Comparison of ENCODE assay signal across 11 mouse cellular contexts in the genomic region with DNA sequence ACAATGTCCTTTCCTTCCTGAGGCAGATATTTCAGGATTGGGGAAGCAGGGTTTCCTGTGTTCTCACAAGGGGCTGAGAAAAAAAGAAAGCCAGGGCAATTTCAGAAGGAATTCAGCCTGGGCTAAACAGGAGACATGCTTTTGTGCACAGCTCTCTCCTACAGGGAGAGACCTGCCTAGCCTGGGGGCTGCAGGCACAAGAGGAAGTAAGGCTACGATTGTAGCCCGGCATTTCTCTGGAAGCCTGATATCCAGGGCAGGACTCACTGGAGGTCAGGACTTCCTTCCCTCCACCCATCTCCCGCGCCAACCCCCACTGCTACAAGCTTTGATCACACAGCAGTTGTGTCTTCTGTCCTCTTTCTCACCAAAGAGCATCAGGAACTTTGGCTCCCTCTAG.
A peak's percentile ranks its signal among the peaks of the same experiment; 100 is the strongest.
DNase-seq lines count a peak whose midpoint lies in the region; ATAC-seq and TF ChIP-seq lines count a peak whose summit lies in the region.
"Had no signal": no experiment of that assay in that cellular context is flagged by ENCODE, and none has a peak within 500 bp of the region (broad histone marks: within the 10 kb centered on the region; RNA-seq: fewer than 3 reads in every experiment).

No protein-coding gene starts in this region.

- no peak for TF ChIP-seq CTCF in liver, adult 2 months (IDR thresholded peaks at IDR 0.05; ENCODE audit: low read depth, low read length)
- no peak for TF ChIP-seq CTCF in small intestine, adult 2 months (IDR thresholded peaks at IDR 0.05; ENCODE audit: extremely low read depth, insufficient read length, insufficient replicate concordance, low read depth, low read length)

- DNase-seq in liver, adult 2 months (ENCODE audit: extremely low read depth, low read depth, low spot score), result peak; percentile 21
- peak; percentile 58 to 82 for DNase-seq in kidney, postnatal 25 days
- no peak for DNase-seq in layer of hippocampus, adult 8-10 months (ENCODE audit: low spot score in 2 of 2)
- DNase-seq in layer of hippocampus, postnatal 36 days, result no peak
- DNase-seq: right cerebral cortex, postnatal 4 days; thymus, postnatal 36 days had no signal

- ATAC-seq in liver, embryonic 12.5 days, result no peak
- no peak for ATAC-seq in heart, embryonic 13.5 days (ENCODE audit: extremely low read depth, insufficient number of reproducible peaks, low FRiP score, low TSS enrichment)
- ATAC-seq in erythroid progenitor cell, adult 5-6 weeks (replicated peaks; ENCODE audit: low FRiP score, poor library complexity, severe bottlenecking), result no peak

- H3K27ac ChIP-seq in liver, adult 2 months (replicated peaks; ENCODE audit: insufficient read depth, low read depth, low read length), result peak overlapping the region; percentile 16; the same call in 1 of the 2 replicates
- no peak overlapping the region for H3K27ac ChIP-seq in liver, embryonic 12.5 days
- peak overlapping the region; percentile 65 for H3K27ac ChIP-seq in heart, embryonic 13.5 days (replicated peaks)
- H3K27ac ChIP-seq in small intestine, adult 2 months (ENCODE audit: insufficient read depth, low read depth, low read length), result peak overlapping the region; percentile 27; the same call in 1 of the 2 replicates
- H3K27ac ChIP-seq: embryonic facial prominence, embryonic 15.5 days had no signal

- no peak for TF ChIP-seq POLR2A in liver, adult 2 months (IDR thresholded peaks at IDR 0.05; ENCODE audit: extremely low read depth, insufficient read depth, low read length)
- no peak for TF ChIP-seq POLR2A in small intestine, adult 2 months (IDR thresholded peaks at IDR 0.05; ENCODE audit: low read depth, low read length)

- no peaks in the 10 kb centered on the region for H3K36me3 ChIP-seq in liver, adult 2 months (ENCODE audit: control insufficient read depth, insufficient read depth, low read length)
- H3K36me3 ChIP-seq in liver, embryonic 12.5 days, result no peaks in the 10 kb centered on the region
- H3K36me3 ChIP-seq in heart, embryonic 13.5 days, result no peaks in the 10 kb centered on the region
- H3K36me3 ChIP-seq in small intestine, adult 2 months (ENCODE audit: control insufficient read depth, insufficient read depth, low read length), result no peaks in the 10 kb centered on the region
- H3K36me3 ChIP-seq: embryonic facial prominence, embryonic 15.5 days had no signal

- H3K9me3 ChIP-seq in liver, embryonic 12.5 days (replicated peaks), result no peaks in the 10 kb centered on the region
- no peaks in the 10 kb centered on the region for H3K9me3 ChIP-seq in heart, embryonic 13.5 days
- H3K9me3 ChIP-seq: embryonic facial prominence, embryonic 15.5 days had no signal

- H3K79me2 ChIP-seq in liver, adult 2 months (ENCODE audit: control insufficient read depth, insufficient read depth, low read length), result no peaks in the 10 kb centered on the region

- 54% methylated on average over 4 of the region's 4 CpGs for WGBS in liver, adult 2 months
- WGBS in liver, embryonic 12.5 days (ENCODE audit: insufficient replicate concordance), result 2% methylated on average over 4 of the region's 4 CpGs
- WGBS in heart, embryonic 13.5 days, result 13% methylated on average over 4 of the region's 4 CpGs
- WGBS in small intestine, adult 2 months, result 60% methylated on average over 4 of the region's 4 CpGs

- H3K4me2 ChIP-seq in liver, embryonic 12.5 days, result no peak overlapping the region
- 0 out of 2 replicates have a peak overlapping the region, but pooled peaks have one; percentile 2 for H3K4me2 ChIP-seq in heart, embryonic 13.5 days
- H3K4me2 ChIP-seq: embryonic facial prominence, embryonic 15.5 days had no signal

- H3K4me3 ChIP-seq in liver, adult 2 months (ENCODE audit: insufficient read depth, low read depth, low read length), result no peak overlapping the region
- H3K4me3 ChIP-seq in liver, embryonic 12.5 days, result no peak overlapping the region
- H3K4me3 ChIP-seq in heart, embryonic 13.5 days, result no peak overlapping the region
- H3K4me3 ChIP-seq in small intestine, adult 2 months (ENCODE audit: low read depth, low read length), result no peak overlapping the region
- H3K4me3 ChIP-seq: embryonic facial prominence, embryonic 15.5 days had no signal

- peaks cover 7% of the 10 kb centered on the region for H3K4me1 ChIP-seq in liver, adult 2 months (ENCODE audit: control insufficient read depth, insufficient read depth, low read length)
- H3K4me1 ChIP-seq in liver, embryonic 12.5 days, result peaks cover 7% of the 10 kb centered on the region; the same call in 1 of the 2 replicates
- H3K4me1 ChIP-seq in heart, embryonic 13.5 days, result peaks cover 46% of the 10 kb centered on the region
- H3K4me1 ChIP-seq in small intestine, adult 2 months (ENCODE audit: control insufficient read depth, insufficient read depth, insufficient read length, low read length), result peaks cover 11% of the 10 kb centered on the region

- H3K9ac ChIP-seq in liver, adult 2 months (ENCODE audit: low read depth, low read length), result no peak overlapping the region
- H3K9ac ChIP-seq in liver, embryonic 12.5 days, result no peak overlapping the region
- no peak overlapping the region; the same call in 1 of the 2 replicates for H3K9ac ChIP-seq in heart, embryonic 13.5 days
- H3K9ac ChIP-seq: embryonic facial prominence, embryonic 15.5 days had no signal

- H3K27me3 ChIP-seq in liver, adult 2 months (ENCODE audit: control insufficient read depth, insufficient read depth, low read length), result no peaks in the 10 kb centered on the region
- H3K27me3 ChIP-seq in liver, embryonic 12.5 days (replicated peaks), result peaks cover 19% of the 10 kb centered on the region
- H3K27me3 ChIP-seq in heart, embryonic 13.5 days (replicated peaks), result no peaks in the 10 kb centered on the region
- H3K27me3 ChIP-seq in small intestine, adult 2 months (ENCODE audit: control insufficient read depth, insufficient read depth, low read length), result no peaks in the 10 kb centered on the region
- H3K27me3 ChIP-seq: embryonic facial prominence, embryonic 15.5 days had no signal

Comparison
In these comparisons a context has a peak if more than half of its experiments do, and no peak if none do; other contexts are left out.
1. DNase-seq: peak in liver, adult 2 months (single experiment) and kidney, postnatal 25 days (2 of 2); none in layer of hippocampus, adult 8-10 months (0 of 2) and layer of hippocampus, postnatal 36 days (0 of 2).